Mouse (Mus musculus): ENCODE data around the gene Ccnl1. TPM values are rescaled to one million over a fixed set of nuclear protein-coding genes. Genes with fewer than 3 reads are reported as not detected.

The Ccnl1 gene
- polyA plus RNA-seq, 1 experiment, result 64.3 TPM

DNA sequence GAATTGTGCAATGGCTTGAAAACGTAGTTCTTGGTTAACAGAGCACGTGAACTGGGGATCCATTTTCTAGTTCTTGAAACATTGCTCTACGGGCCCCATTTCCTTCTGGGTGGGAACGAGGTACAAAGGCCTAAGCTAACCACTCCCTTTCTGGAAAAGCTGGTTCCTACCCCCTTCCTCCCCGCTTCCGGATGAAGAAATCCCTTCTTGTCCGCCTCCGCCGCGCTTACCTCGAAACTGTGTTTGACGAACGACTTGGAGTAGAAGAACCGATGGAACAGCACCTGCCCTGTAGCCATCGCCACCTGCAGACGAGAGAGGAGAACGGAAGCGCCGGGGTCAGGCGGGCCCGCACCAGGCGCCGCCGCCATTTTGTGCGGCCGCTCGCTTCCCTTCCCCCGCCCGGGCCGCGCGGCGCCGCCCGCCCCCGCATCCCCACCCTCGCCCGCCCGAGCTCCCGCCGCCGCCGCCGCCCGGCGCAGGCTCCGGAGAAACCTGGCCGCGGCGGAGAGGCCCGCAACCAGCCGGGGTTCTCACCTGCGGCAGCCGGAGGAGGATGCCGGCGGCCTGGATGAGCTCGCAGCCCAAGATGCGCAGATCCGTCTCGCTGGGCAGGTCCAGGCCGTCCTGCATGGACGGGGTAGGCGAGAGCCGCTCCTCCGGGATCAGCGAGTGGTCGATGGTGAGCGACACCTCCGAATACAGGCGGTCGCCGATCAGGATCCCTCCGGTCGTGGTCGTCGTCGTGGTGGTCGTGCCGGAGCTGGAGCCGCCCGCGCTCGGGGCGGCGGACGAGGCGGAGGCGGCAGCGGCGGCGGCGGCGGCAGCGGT is 563 bp downstream of the Ccnl1 start:
- no peaks in the 10 kb centered on the region; the same call in 1 of the 2 replicates for H3K4me1 ChIP-seq (ENCODE audit: control insufficient read depth, insufficient read depth, insufficient read length, low read length)
- H3K27me3 ChIP-seq (ENCODE audit: control insufficient read depth, insufficient read depth, low read length), result no peaks in the 10 kb centered on the region
- peaks cover 27% of the 10 kb centered on the region for H3K36me3 ChIP-seq (ENCODE audit: control insufficient read depth, insufficient read depth, low read length)
- peak overlapping the region; percentile 78 for H3K4me3 ChIP-seq (ENCODE audit: low read depth, low read length)
- TF ChIP-seq POLR2A (IDR thresholded peaks at IDR 0.05; ENCODE audit: low read depth, low read length) (peak; percentile 56), CTCF (IDR thresholded peaks at IDR 0.05; ENCODE audit: extremely low read depth, insufficient read length, insufficient replicate concordance, low read depth, low read length) (peak; percentile 34; the same call in 1 of the 2 replicates)
- 1% methylated on average over 93 of the region's 94 CpGs for WGBS
- H3K27ac ChIP-seq (ENCODE audit: insufficient read depth, low read depth, low read length), result peak overlapping the region; percentile 98

GRCm38 (mm10) chr3:65954499-65955391 is 3.3 kb downstream of the Ccnl1 start:
- TF ChIP-seq CTCF (IDR thresholded peaks at IDR 0.05; ENCODE audit: extremely low read depth, insufficient read length, insufficient replicate concordance, low read depth, low read length) (no peak), POLR2A (IDR thresholded peaks at IDR 0.05; ENCODE audit: low read depth, low read length) (no peak)
- Histone ChIP-seq H3K36me3 (ENCODE audit: control insufficient read depth, insufficient read depth, low read length) (peaks cover 41% of the 10 kb centered on the region), H3K27ac (ENCODE audit: insufficient read depth, low read depth, low read length) (no peak overlapping the region), H3K27me3 (ENCODE audit: control insufficient read depth, insufficient read depth, low read length) (no peaks in the 10 kb centered on the region), H3K4me3 (ENCODE audit: low read depth, low read length) (no peak overlapping the region), H3K4me1 (ENCODE audit: control insufficient read depth, insufficient read depth, insufficient read length, low read length) (peaks cover 2% of the 10 kb centered on the region)
- 38% methylated on average over 8 of the region's 8 CpGs for WGBS

- H3K27me3 ChIP-seq (ENCODE audit: control insufficient read depth, insufficient read depth, low read length), result no peaks in the 10 kb centered on the region
- peaks cover 59% of the 10 kb centered on the region for H3K36me3 ChIP-seq (ENCODE audit: control insufficient read depth, insufficient read depth, low read length)
- WGBS, result 75% methylated on average over 4 of the region's 4 CpGs
- no peak for TF ChIP-seq POLR2A (IDR thresholded peaks at IDR 0.05; ENCODE audit: low read depth, low read length)
- no peak for TF ChIP-seq CTCF (IDR thresholded peaks at IDR 0.05; ENCODE audit: extremely low read depth, insufficient read length, insufficient replicate concordance, low read depth, low read length)
- H3K4me3 ChIP-seq (ENCODE audit: low read depth, low read length), result no peak overlapping the region
- H3K4me1 ChIP-seq (ENCODE audit: control insufficient read depth, insufficient read depth, insufficient read length, low read length), result peaks cover 2% of the 10 kb centered on the region; the same call in 1 of the 2 replicates
- H3K27ac ChIP-seq (ENCODE audit: insufficient read depth, low read depth, low read length), result no peak overlapping the region
Observed at GRCm38 (mm10) chr3:65950831-65951365, 7.2 kb downstream of the Ccnl1 start.

DNA sequence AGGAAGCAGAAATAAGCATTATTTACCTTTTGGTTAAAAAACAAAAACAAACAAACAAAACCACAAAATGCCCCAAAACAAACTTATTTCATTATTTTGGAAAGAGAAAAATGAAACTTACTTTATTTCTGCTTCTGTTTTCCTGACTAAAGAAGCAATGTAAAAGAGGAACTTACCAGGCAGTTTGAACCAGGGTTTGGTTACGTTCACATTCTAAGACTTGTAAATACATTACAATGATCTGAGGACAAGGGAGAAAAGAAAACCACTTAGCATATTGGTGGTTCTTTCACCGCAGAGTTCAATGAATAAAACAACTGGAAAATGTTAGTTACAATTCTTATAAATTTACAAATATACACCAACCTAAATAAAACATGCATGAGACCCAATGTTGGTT is 7.7 kb downstream of the Ccnl1 start:
- no peaks in the 10 kb centered on the region for H3K27me3 ChIP-seq (ENCODE audit: control insufficient read depth, insufficient read depth, low read length)
- H3K4me1 ChIP-seq (ENCODE audit: control insufficient read depth, insufficient read depth, insufficient read length, low read length), result peaks cover 2% of the 10 kb centered on the region; the same call in 1 of the 2 replicates
- TF ChIP-seq CTCF (IDR thresholded peaks at IDR 0.05; ENCODE audit: extremely low read depth, insufficient read length, insufficient replicate concordance, low read depth, low read length), result no peak
- TF ChIP-seq POLR2A (IDR thresholded peaks at IDR 0.05; ENCODE audit: low read depth, low read length), result no peak
- no peak overlapping the region for H3K4me3 ChIP-seq (ENCODE audit: low read depth, low read length)
- no peak overlapping the region for H3K27ac ChIP-seq (ENCODE audit: insufficient read depth, low read depth, low read length)
- WGBS, result 78% methylated on average over 2 of the region's 2 CpGs
- H3K36me3 ChIP-seq (ENCODE audit: control insufficient read depth, insufficient read depth, low read length), result peaks cover 60% of the 10 kb centered on the region

GRCm38 (mm10) chr3:65945277-65945932 is 12.6 kb downstream of the Ccnl1 start:
- Histone ChIP-seq H3K4me1 (ENCODE audit: control insufficient read depth, insufficient read depth, insufficient read length, low read length) (peaks cover 2% of the 10 kb centered on the region; the same call in 1 of the 2 replicates), H3K36me3 (ENCODE audit: control insufficient read depth, insufficient read depth, low read length) (peaks cover 47% of the 10 kb centered on the region), H3K4me3 (ENCODE audit: low read depth, low read length) (no peak overlapping the region), H3K27me3 (ENCODE audit: control insufficient read depth, insufficient read depth, low read length) (no peaks in the 10 kb centered on the region), H3K27ac (ENCODE audit: insufficient read depth, low read depth, low read length) (no peak overlapping the region)
- TF ChIP-seq POLR2A (IDR thresholded peaks at IDR 0.05; ENCODE audit: low read depth, low read length) (no peak), CTCF (IDR thresholded peaks at IDR 0.05; ENCODE audit: extremely low read depth, insufficient read length, insufficient replicate concordance, low read depth, low read length) (no peak)
- WGBS, result 91% methylated on average over 2 of the region's 2 CpGs

GRCm38 (mm10) chr3:65944713-65945112 is 13.3 kb downstream of the Ccnl1 start:
- Histone ChIP-seq H3K4me3 (ENCODE audit: low read depth, low read length) (no peak overlapping the region), H3K4me1 (ENCODE audit: control insufficient read depth, insufficient read depth, insufficient read length, low read length) (no peaks in the 10 kb centered on the region), H3K36me3 (ENCODE audit: control insufficient read depth, insufficient read depth, low read length) (peaks cover 43% of the 10 kb centered on the region), H3K27ac (ENCODE audit: insufficient read depth, low read depth, low read length) (no peak overlapping the region), H3K27me3 (ENCODE audit: control insufficient read depth, insufficient read depth, low read length) (no peaks in the 10 kb centered on the region)
- TF ChIP-seq POLR2A (IDR thresholded peaks at IDR 0.05; ENCODE audit: low read depth, low read length), result no peak
- TF ChIP-seq CTCF (IDR thresholded peaks at IDR 0.05; ENCODE audit: extremely low read depth, insufficient read length, insufficient replicate concordance, low read depth, low read length), result no peak
- 81% methylated on average over 3 of the region's 3 CpGs for WGBS

All from small intestine, adult 2 months (tissue).